Mouse (Mus musculus) testis, postnatal 14 days (tissue): ENCODE data around the gene Nup155.

Experiments
- DNase-seq: peaks from one replicate; pipeline ENCODE4 v3.0.0; 2021; ENCODE audit warnings: low spot score

Gene Nup155

DNA sequence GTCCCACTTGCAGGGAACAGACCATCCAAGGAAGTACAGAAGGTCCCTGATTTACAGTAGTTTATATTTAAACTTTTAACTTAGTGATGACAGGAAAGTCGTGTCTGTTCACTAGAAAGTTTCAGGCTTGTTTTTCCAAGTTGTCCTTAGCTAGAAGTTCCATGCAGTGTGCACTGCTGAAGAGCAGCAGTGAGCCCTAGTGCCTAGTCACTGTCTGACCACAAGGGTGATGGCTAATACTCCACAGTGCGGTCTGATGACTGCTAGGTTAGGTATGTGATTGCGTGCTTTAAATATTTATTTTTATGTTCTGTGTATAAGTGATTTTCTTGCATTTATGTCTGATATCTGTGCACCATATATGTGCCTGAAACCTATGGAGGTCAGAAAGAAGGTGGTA, 81.4 kb downstream of the Nup155 start:
- no peak for DNase-seq

DNA sequence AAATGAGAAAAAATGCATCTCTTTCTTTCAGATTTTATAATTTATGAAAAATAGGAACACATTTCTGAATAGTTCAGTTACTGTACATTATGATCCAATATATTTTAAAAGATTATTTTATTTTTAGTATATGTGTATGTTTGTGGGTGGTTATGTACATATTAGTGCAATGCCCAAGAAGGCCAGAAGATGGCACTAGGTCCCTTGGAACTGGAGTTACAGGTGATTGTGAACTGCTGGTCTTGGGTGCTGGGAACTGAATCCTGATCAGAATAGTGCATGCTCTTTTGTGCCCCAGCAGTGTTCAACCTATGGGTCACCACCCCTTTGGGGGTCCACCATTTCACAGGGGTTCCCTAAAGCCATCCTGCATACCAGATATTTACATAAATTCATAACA, 91.2 kb downstream of the Nup155 start:
- DNase-seq = no peak

- DNase-seq = no peak
Measured at GRCm38 (mm10) chr15:8208362-8208761, 99.3 kb downstream of the Nup155 start.
